Mouse (Mus musculus) embryonic fibroblast, embryonic 13.5 days (primary cell): Measurements from ENCODE around the gene Tpd52l1. TPM values are rescaled to one million over a fixed set of nuclear protein-coding genes. Genes with fewer than 3 reads are reported as not detected.
"Not testable (repeated sequence)": the region's sequence is repeated elsewhere in the genome, so short reads cannot be mapped to it uniquely, and the experiment has no call there.

Source experiments
- H3K27ac ChIP-seq: 2 replicates; pipeline ENCODE4 v1.5.1; 2012; ENCODE audit warnings: low read length, control low read depth, inconsistent platforms; ENCODE audit not compliant: insufficient read depth
- H3K4me1 ChIP-seq: 2 replicates; pipeline ENCODE4 v1.6.1; 2011; ENCODE audit warnings: low read length; ENCODE audit not compliant: control insufficient read depth, insufficient read depth
- H3K4me3 ChIP-seq: 2 replicates; pipeline ENCODE4 v1.5.1; 2011; ENCODE audit warnings: mild to moderate bottlenecking, control low read depth, low read length; ENCODE audit not compliant: insufficient read depth
- CTCF ChIP-seq: IDR thresholded peaks from 2 replicates; pipeline ENCODE4 v1.5.1; 2011; ENCODE audit warnings: mild to moderate bottlenecking, control low read depth, low read length, moderate library complexity, borderline replicate concordance; ENCODE audit not compliant: insufficient read depth
- POLR2A ChIP-seq: IDR thresholded peaks from 2 replicates; pipeline ENCODE4 v1.6.1; 2011; ENCODE audit warnings: low read depth, mild to moderate bottlenecking, control low read depth, low read length, moderate library complexity
- polyA plus RNA-seq: library from polyadenylated mRNA; stranded (reverse); fragments of >200 nt; gene quantifications from 2 replicates; pipeline ENCODE4 v1.2.4, GENCODE M21; 2011; ENCODE audit warnings: low read depth; ENCODE audit not compliant: missing spikeins, insufficient read length

The Tpd52l1 gene
- polyA plus RNA-seq, 1 experiment, result 7.2 TPM

- Histone ChIP-seq H3K4me3 (no peak overlapping the region), H3K27ac (no peak overlapping the region), H3K4me1 (peaks cover 2% of the 10 kb centered on the region; the same call in 1 of the 2 replicates)
- no peak for TF ChIP-seq POLR2A
- no peak for TF ChIP-seq CTCF
Measured at GRCm38 (mm10) chr10:31441491-31441890, 4.3 kb downstream of the Tpd52l1 start.

- Histone ChIP-seq H3K4me3 (no peak overlapping the region), H3K4me1 (no peaks in the 10 kb centered on the region), H3K27ac (no peak overlapping the region)
- no peak for TF ChIP-seq CTCF
- no peak for TF ChIP-seq POLR2A
Measured at GRCm38 (mm10) chr10:31436047-31436446, 9.7 kb downstream of the Tpd52l1 start.

GRCm38 (mm10) chr10:31417956-31418355, 27.8 kb downstream of the Tpd52l1 start:
- no peak overlapping the region for H3K27ac ChIP-seq
- TF ChIP-seq POLR2A, result no peak
- no peaks in the 10 kb centered on the region for H3K4me1 ChIP-seq
- no peak overlapping the region for H3K4me3 ChIP-seq

- no peak overlapping the region for H3K4me3 ChIP-seq
- H3K27ac ChIP-seq, result no peak overlapping the region
- H3K4me1 ChIP-seq, result no peaks in the 10 kb centered on the region
- TF ChIP-seq CTCF (no peak), POLR2A (no peak)
Measured at GRCm38 (mm10) chr10:31392990-31393389, 52.8 kb downstream of the Tpd52l1 start.

GRCm38 (mm10) chr10:31390777-31391395, 54.9 kb downstream of the Tpd52l1 start:
- no peak overlapping the region for H3K4me3 ChIP-seq
- no peak for TF ChIP-seq POLR2A
- no peak for TF ChIP-seq CTCF
- H3K4me1 ChIP-seq, result no peaks in the 10 kb centered on the region
- H3K27ac ChIP-seq, result no peak overlapping the region

GRCm38 (mm10) chr10:31388566-31388965, 57.2 kb downstream of the Tpd52l1 start:
- H3K27ac ChIP-seq, H3K4me1 ChIP-seq: not testable (repeated sequence)

GRCm38 (mm10) chr10:31370200-31370599, 75.6 kb downstream of the Tpd52l1 start:
- H3K4me1 ChIP-seq, H3K4me3 ChIP-seq, H3K27ac ChIP-seq: not testable (repeated sequence)
- peak; percentile 44; the same call in 1 of the 2 replicates for TF ChIP-seq CTCF

More at GRCm38 (mm10) chr10:31388566-31388965, 57.2 kb downstream of the Tpd52l1 start:
- not testable (repeated sequence) for H3K4me3 ChIP-seq

- H3K4me1 ChIP-seq, result no peaks in the 10 kb centered on the region
- TF ChIP-seq CTCF (no peak), POLR2A (no peak)
- H3K4me3 ChIP-seq, result no peak overlapping the region
- no peak overlapping the region for H3K27ac ChIP-seq
Measured at GRCm38 (mm10) chr10:31359749-31360148, 86.0 kb downstream of the Tpd52l1 start.

GRCm38 (mm10) chr10:31354886-31355461, 90.8 kb downstream of the Tpd52l1 start:
- no peak overlapping the region for H3K4me3 ChIP-seq
- TF ChIP-seq CTCF, result no peak
- TF ChIP-seq POLR2A, result no peak
- H3K4me1 ChIP-seq, result no peaks in the 10 kb centered on the region
- no peak overlapping the region for H3K27ac ChIP-seq

GRCm38 (mm10) chr10:31354141-31354540, 91.6 kb downstream of the Tpd52l1 start:
- no peak overlapping the region for H3K27ac ChIP-seq
- TF ChIP-seq POLR2A, result no peak
- no peak for TF ChIP-seq CTCF
- no peaks in the 10 kb centered on the region for H3K4me1 ChIP-seq
- H3K4me3 ChIP-seq, result no peak overlapping the region

GRCm38 (mm10) chr10:31352845-31353427, 92.8 kb downstream of the Tpd52l1 start:
- Histone ChIP-seq H3K27ac (no peak overlapping the region), H3K4me1 (no peaks in the 10 kb centered on the region), H3K4me3 (no peak overlapping the region)
- TF ChIP-seq POLR2A, result no peak
- no peak for TF ChIP-seq CTCF
